Mouse (Mus musculus) neural tube, embryonic 13.5 days (tissue): ENCODE results near the gene Chaf1a. TPM values are rescaled to one million over a fixed set of nuclear protein-coding genes. Genes with fewer than 3 reads are reported as not detected.

Experiments
- ATAC-seq: fragments of 200-750 bp; cut with Nextera tagmentation; 2 replicates; pipeline ENCODE4 v1.8.0; 2017; ENCODE audit warnings: low read depth, mild to moderate bottlenecking, moderate TSS enrichment, moderate library complexity
- H3K27ac ChIP-seq: fragments of 300-500 bp; sonication (generic); replicated peaks from 2 replicates; pipeline ENCODE4 v1.5.1; 2015; ENCODE audit warnings: moderate library complexity, mild to moderate bottlenecking, inconsistent platforms
- H3K27me3 ChIP-seq: fragments of 300-500 bp; sonication (generic); 2 replicates; pipeline ENCODE4 v1.6.1; 2015; ENCODE audit warnings: mild to moderate bottlenecking, inconsistent platforms
- H3K36me3 ChIP-seq: fragments of 300-500 bp; sonication (generic); 2 replicates; pipeline ENCODE4 v1.6.1; 2015; ENCODE audit warnings: mild to moderate bottlenecking, inconsistent platforms
- H3K4me1 ChIP-seq: fragments of 300-500 bp; sonication (generic); replicated peaks from 2 replicates; pipeline ENCODE4 v1.6.1; 2015; ENCODE audit warnings: inconsistent platforms
- H3K4me2 ChIP-seq: fragments of 300-500 bp; sonication (generic); 2 replicates; pipeline ENCODE4 v1.6.1; 2015; ENCODE audit warnings: inconsistent platforms, mild to moderate bottlenecking, moderate library complexity
- H3K4me3 ChIP-seq: fragments of 300-500 bp; sonication (generic); 2 replicates; pipeline ENCODE4 v1.5.1; 2015; ENCODE audit warnings: mild to moderate bottlenecking, inconsistent platforms
- H3K9ac ChIP-seq: fragments of 300-500 bp; sonication (generic); 2 replicates; pipeline ENCODE4 v1.6.1; 2015; ENCODE audit warnings: moderate library complexity, mild to moderate bottlenecking, inconsistent platforms
- H3K9me3 ChIP-seq: fragments of 300-500 bp; sonication (generic); 2 replicates; pipeline ENCODE4 v1.6.1; 2016; ENCODE audit warnings: inconsistent platforms
- WGBS: fragments of 180-500 bp; shearing (Covaris S2); methylation state at CpG from one replicate; pipeline ENCODE4 v1.1.7; 2015; 5-methylcytosine and 5-hydroxymethylcytosine counted together
- polyA plus RNA-seq: library from polyadenylated mRNA; unstranded; fragments of >200 nt; fragmentation: Nextera tagmentation; extraction: Ambion mirVana; gene quantifications from 2 replicates; pipeline ENCODE4 v1.2.1, GENCODE M21; 2015

Chaf1a gene
- polyA plus RNA-seq, 1 experiment from 2014 or later, result 6.3 TPM

DNA sequence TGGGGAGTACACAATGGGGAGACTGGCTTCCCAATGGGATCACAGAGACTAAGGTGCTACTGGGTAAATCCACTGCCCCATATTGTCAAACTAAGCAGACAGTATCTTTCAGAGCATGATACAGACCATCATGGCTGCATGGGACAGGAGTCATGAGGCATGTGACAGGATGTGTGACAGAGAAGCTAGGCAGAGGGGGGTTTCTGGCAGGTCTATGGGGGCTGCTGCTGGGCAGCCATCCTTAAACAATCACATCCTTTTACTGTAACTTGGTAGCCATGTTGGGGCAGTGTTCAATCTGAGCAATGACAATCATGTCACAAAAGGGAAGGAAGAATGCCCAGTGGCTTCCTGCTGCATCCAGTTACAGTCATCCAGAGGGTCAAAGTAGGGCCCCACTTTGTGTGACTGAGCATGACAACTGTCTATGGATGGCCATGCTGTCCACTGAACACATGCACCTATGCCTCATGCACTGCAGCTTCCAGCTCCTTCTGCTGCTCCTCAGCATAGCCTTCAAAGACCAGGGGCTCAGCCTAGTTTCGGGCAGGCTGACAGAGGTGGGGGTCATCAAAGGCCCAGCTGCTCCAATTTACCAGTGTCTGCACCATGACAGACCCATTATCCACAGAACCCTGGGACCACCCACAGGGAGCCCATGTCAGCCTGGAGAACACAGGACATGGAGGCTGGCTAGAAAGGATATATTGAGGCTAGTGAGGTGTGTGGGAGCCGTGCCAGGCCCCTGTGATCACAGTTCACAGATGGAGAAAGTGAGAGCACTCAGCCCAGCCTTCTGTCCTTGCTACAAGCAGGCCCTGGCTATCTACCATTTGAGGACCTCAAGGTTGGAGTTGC, 17.9 kb upstream of the Chaf1a start:
- Histone ChIP-seq H3K36me3 (peaks cover 36% of the 10 kb centered on the region), H3K4me3 (no peak overlapping the region), H3K27ac (peak overlapping the region; percentile 20; the same call in 1 of the 2 replicates), H3K4me1 (peaks cover 36% of the 10 kb centered on the region), H3K27me3 (no peaks in the 10 kb centered on the region), H3K9ac (no peak overlapping the region), H3K9me3 (no peaks in the 10 kb centered on the region), H3K4me2 (no peak overlapping the region)
- ATAC-seq, result no peak
- WGBS, result 47% methylated on average over 2 of the region's 2 CpGs

DNA sequence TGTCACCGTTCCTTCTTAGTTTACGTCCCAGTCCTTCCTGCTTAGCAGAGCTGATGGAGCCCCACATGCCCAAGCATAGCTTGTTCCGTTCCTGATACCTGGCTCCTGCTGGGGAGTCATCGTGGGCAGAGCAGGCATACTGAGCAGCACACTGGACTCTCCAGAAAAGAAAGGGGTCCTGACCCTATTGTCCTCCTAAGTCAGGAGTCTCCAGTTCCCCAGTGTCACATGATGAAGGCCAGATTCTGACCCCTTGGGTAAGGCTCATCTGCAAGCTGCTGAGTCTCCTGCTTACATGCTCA, 17.3 kb upstream of the Chaf1a start:
- WGBS, result 78% methylated on average over 4 of the region's 4 CpGs
- H3K27ac ChIP-seq, result peak overlapping the region; percentile 56; the same call in 1 of the 2 replicates

GRCm38 (mm10) chr17:56023386-56023785, 16.9 kb upstream of the Chaf1a start:
- peak overlapping the region; percentile 56 for H3K27ac ChIP-seq
- peaks cover 43% of the 10 kb centered on the region for H3K4me1 ChIP-seq
- no peak for ATAC-seq
- no peak overlapping the region for H3K4me2 ChIP-seq
- peak overlapping the region; percentile 9; the same call in 1 of the 2 replicates for H3K9ac ChIP-seq
- no peak overlapping the region for H3K4me3 ChIP-seq
- H3K27me3 ChIP-seq, result no peaks in the 10 kb centered on the region
- peaks cover 32% of the 10 kb centered on the region for H3K36me3 ChIP-seq
- WGBS, result 84% methylated on average over 5 of the region's 5 CpGs
- H3K9me3 ChIP-seq, result no peaks in the 10 kb centered on the region

More for the DNA sequence above, 17.3 kb upstream of the Chaf1a start:
- Histone ChIP-seq H3K9ac (no peak overlapping the region), H3K4me1 (peaks cover 42% of the 10 kb centered on the region), H3K27me3 (no peaks in the 10 kb centered on the region), H3K36me3 (peaks cover 33% of the 10 kb centered on the region), H3K4me2 (no peak overlapping the region), H3K4me3 (no peak overlapping the region), H3K9me3 (no peaks in the 10 kb centered on the region)
- no peak for ATAC-seq

GRCm38 (mm10) chr17:56024476-56024875, 15.8 kb upstream of the Chaf1a start:
- Histone ChIP-seq H3K9ac (no peak overlapping the region), H3K4me3 (no peak overlapping the region), H3K36me3 (peaks cover 31% of the 10 kb centered on the region), H3K27ac (no peak overlapping the region), H3K4me2 (no peak overlapping the region), H3K27me3 (no peaks in the 10 kb centered on the region), H3K4me1 (peaks cover 48% of the 10 kb centered on the region), H3K9me3 (no peaks in the 10 kb centered on the region)
- WGBS, result 81% methylated on average over 2 of the region's 2 CpGs
- ATAC-seq, result no peak

GRCm38 (mm10) chr17:56024931-56025330, 15.3 kb upstream of the Chaf1a start:
- Histone ChIP-seq H3K27me3 (no peaks in the 10 kb centered on the region), H3K36me3 (peaks cover 31% of the 10 kb centered on the region), H3K9ac (no peak overlapping the region), H3K4me2 (no peak overlapping the region), H3K4me3 (no peak overlapping the region), H3K9me3 (no peaks in the 10 kb centered on the region), H3K4me1 (peaks cover 51% of the 10 kb centered on the region), H3K27ac (no peak overlapping the region)
- WGBS, result 79% methylated on average over 5 of the region's 5 CpGs
- ATAC-seq, result no peak

DNA sequence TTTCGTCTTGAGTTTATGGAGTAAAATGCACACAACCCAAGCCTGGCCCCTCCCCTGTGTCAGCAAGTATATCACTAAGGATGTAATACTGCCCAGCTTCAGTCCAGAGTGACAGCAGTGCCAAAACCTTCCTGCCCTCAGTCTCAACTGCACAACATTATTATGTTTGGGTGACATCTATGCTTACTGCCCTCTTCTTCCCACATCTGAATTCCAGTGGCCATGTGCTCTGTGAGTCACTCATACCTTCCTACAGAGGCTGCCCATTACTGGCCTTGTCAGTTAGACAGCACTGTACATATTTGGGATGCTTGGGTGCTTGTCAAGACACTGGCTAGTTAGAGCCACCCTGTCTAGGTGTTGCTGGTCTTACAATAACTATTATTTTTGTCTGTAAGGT, 13.9 kb upstream of the Chaf1a start:
- Histone ChIP-seq H3K4me3 (no peak overlapping the region), H3K9ac (no peak overlapping the region), H3K27me3 (no peaks in the 10 kb centered on the region), H3K4me1 (peaks cover 56% of the 10 kb centered on the region), H3K27ac (no peak overlapping the region), H3K9me3 (no peaks in the 10 kb centered on the region), H3K4me2 (no peak overlapping the region), H3K36me3 (peaks cover 32% of the 10 kb centered on the region)
- no peak for ATAC-seq
- 92% methylated on average over 1 of the region's 1 CpGs for WGBS

DNA sequence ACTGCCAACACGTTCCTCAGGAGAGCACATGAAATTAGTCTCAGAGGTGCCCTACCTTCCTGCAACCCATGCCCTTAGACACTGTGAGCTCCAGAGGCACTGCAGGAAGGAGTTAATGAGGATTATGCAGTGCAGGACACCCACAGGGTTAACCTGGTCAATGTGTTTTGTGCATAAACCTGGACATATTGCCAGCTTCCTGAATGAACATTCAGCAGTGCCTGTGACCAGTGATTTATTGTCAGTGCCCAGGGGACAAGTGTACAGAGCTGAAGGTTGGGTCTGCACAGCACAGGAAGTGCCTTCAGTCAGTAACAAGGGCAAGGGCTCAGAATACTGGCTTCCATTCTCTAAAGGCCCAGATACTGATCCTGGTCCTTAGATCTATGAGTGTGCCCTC, 13.4 kb upstream of the Chaf1a start:
- Histone ChIP-seq H3K27ac (no peak overlapping the region), H3K9me3 (no peaks in the 10 kb centered on the region), H3K27me3 (no peaks in the 10 kb centered on the region), H3K9ac (no peak overlapping the region), H3K4me3 (no peak overlapping the region), H3K4me2 (no peak overlapping the region), H3K36me3 (peaks cover 33% of the 10 kb centered on the region), H3K4me1 (peaks cover 53% of the 10 kb centered on the region)
- no peak for ATAC-seq
- WGBS, result 90% methylated on average over 1 of the region's 1 CpGs

- Histone ChIP-seq H3K4me1 (peaks cover 56% of the 10 kb centered on the region), H3K9ac (peak overlapping the region; percentile 51), H3K9me3 (no peaks in the 10 kb centered on the region), H3K36me3 (peaks cover 37% of the 10 kb centered on the region), H3K4me3 (no peak overlapping the region), H3K4me2 (no peak overlapping the region), H3K27ac (no peak overlapping the region), H3K27me3 (no peaks in the 10 kb centered on the region)
- no peak for ATAC-seq
- WGBS, result 94% methylated on average over 5 of the region's 5 CpGs
These were observed 12.3 kb upstream of the Chaf1a start for GRCm38 (mm10) chr17:56027801-56028441.

DNA sequence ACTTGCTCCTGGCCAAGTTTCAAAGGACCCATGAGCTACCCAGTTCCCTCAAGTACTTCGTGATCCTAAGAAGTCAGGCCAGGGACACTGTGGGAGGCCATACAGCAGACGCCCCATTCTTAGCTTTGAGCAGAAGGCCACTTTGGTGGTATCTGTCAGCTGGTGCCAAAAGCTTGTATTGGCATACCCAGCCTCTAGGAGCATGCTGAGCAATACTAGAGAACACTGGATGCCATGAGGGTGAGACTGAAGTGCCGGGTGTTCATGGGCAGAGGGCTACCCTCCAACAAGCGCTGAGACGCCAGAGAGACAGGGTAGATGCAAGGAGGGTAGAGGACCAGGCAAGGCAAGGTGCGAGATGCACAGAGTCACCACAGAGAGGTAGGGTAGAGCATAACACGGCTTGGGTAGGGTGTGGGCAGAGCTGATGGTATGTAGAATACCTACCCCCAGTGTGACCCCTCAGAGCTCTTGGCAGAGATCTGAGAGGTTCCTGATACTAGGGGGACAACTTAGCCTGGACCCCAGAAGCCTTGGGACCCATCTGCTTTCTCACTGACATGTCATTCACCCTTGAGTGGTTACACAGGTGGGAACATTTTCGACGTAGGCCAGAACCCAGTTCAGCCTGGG, 9.9 kb upstream of the Chaf1a start:
- H3K9ac ChIP-seq, result 0 out of 2 replicates have a peak overlapping the region, but pooled peaks have one; percentile 14
- H3K4me3 ChIP-seq, result no peak overlapping the region
- no peaks in the 10 kb centered on the region for H3K9me3 ChIP-seq
- no peaks in the 10 kb centered on the region for H3K27me3 ChIP-seq
- H3K4me1 ChIP-seq, result peaks cover 69% of the 10 kb centered on the region
- no peak for ATAC-seq
- H3K4me2 ChIP-seq, result no peak overlapping the region
- no peak overlapping the region for H3K27ac ChIP-seq
- 91% methylated on average over 9 of the region's 9 CpGs for WGBS
- peaks cover 48% of the 10 kb centered on the region for H3K36me3 ChIP-seq

GRCm38 (mm10) chr17:56030919-56031318, 9.3 kb upstream of the Chaf1a start:
- Histone ChIP-seq H3K27me3 (no peaks in the 10 kb centered on the region), H3K9ac (no peak overlapping the region), H3K4me2 (no peak overlapping the region), H3K36me3 (peaks cover 48% of the 10 kb centered on the region), H3K9me3 (no peaks in the 10 kb centered on the region), H3K4me1 (peaks cover 75% of the 10 kb centered on the region), H3K4me3 (no peak overlapping the region), H3K27ac (no peak overlapping the region)
- ATAC-seq, result no peak
- WGBS, result 68% methylated on average over 5 of the region's 5 CpGs

- Histone ChIP-seq H3K4me2 (no peak overlapping the region), H3K4me3 (no peak overlapping the region), H3K4me1 (peaks cover 76% of the 10 kb centered on the region), H3K27me3 (no peaks in the 10 kb centered on the region), H3K9ac (no peak overlapping the region), H3K27ac (no peak overlapping the region), H3K9me3 (no peaks in the 10 kb centered on the region), H3K36me3 (peaks cover 48% of the 10 kb centered on the region)
- WGBS, result 93% methylated on average over 7 of the region's 7 CpGs
- ATAC-seq, result no peak
These were observed 8.8 kb upstream of the Chaf1a start for GRCm38 (mm10) chr17:56031431-56031830.

DNA sequence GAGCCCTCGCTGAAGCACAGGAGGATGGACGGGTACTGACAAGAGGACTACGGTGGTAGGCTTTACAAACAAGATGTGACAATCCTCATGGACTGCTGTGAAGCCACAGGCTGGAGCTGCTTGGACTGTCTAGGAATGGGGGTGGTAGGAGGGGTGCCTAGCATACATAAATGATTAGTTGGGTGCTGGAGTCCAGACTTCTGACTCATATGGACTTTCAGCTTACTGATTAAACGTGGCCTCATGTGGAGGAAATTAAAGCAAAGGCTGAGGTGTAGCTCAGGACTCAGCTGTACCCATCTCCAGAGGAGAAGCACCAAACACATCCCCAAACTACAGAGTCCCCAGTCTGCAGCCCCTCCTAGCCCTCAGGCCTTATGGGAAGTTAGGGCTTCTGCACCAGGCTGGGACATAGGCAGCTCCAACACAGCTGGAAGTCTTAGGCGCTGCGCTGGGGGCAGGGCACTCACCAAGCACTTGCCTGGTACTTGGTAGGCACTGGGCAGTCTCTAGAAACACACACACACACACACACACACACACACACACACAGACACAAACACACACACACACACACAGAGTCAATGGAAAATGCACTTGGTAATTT, 8.0 kb upstream of the Chaf1a start:
- no peak for ATAC-seq
- Histone ChIP-seq H3K9me3 (no peaks in the 10 kb centered on the region), H3K27ac (no peak overlapping the region), H3K4me3 (no peak overlapping the region), H3K9ac (peak overlapping the region; percentile 22; the same call in 1 of the 2 replicates), H3K4me2 (no peak overlapping the region), H3K4me1 (peaks cover 71% of the 10 kb centered on the region), H3K36me3 (peaks cover 48% of the 10 kb centered on the region), H3K27me3 (no peaks in the 10 kb centered on the region)
- 84% methylated on average over 6 of the region's 6 CpGs for WGBS
